Mouse (Mus musculus): ENCODE data around the gene Fermt3.
A peak's percentile ranks its signal among the peaks of the same experiment; 100 is the strongest.

The Fermt3 gene

GRCm38 (mm10) chr19:7039088-7039720 is 19.9 kb upstream of the Fermt3 start:
- DNase-seq (ENCODE audit: low read depth, low spot score): peak; percentile 80

- peak; percentile 20 for DNase-seq (ENCODE audit: low read depth, low spot score)
Measured at GRCm38 (mm10) chr19:7034006-7034405, 14.7 kb upstream of the Fermt3 start.

GRCm38 (mm10) chr19:7029531-7029930 is 10.3 kb upstream of the Fermt3 start:
- no peak for DNase-seq (ENCODE audit: low read depth, low spot score)

GRCm38 (mm10) chr19:7020224-7020641 is 964 bp upstream of the Fermt3 start:
- DNase-seq (ENCODE audit: low read depth, low spot score): peak; percentile 90

GRCm38 (mm10) chr19:7018546-7018945 is 723 bp downstream of the Fermt3 start:
- peak; percentile 31 for DNase-seq (ENCODE audit: low read depth, low spot score)

- DNase-seq (ENCODE audit: low read depth, low spot score): peak; percentile 87
Measured at GRCm38 (mm10) chr19:7017541-7018457, 1.5 kb downstream of the Fermt3 start.

- DNase-seq (ENCODE audit: low read depth, low spot score): no peak
Measured at GRCm38 (mm10) chr19:7014481-7015135, 4.7 kb downstream of the Fermt3 start.

- no peak for DNase-seq (ENCODE audit: low read depth, low spot score)
Measured at GRCm38 (mm10) chr19:7013984-7014383, 5.3 kb downstream of the Fermt3 start.

- DNase-seq (ENCODE audit: low read depth, low spot score): no peak
Measured at GRCm38 (mm10) chr19:7012426-7012825, 6.8 kb downstream of the Fermt3 start.

GRCm38 (mm10) chr19:7006892-7007593 is 12.2 kb downstream of the Fermt3 start:
- DNase-seq (ENCODE audit: low read depth, low spot score): no peak

GRCm38 (mm10) chr19:6999360-7000063 is 19.8 kb downstream of the Fermt3 start:
- no peak for DNase-seq (ENCODE audit: low read depth, low spot score)

- DNase-seq (ENCODE audit: low read depth, low spot score): no peak
Measured at GRCm38 (mm10) chr19:6997721-6998290, 21.5 kb downstream of the Fermt3 start.

GRCm38 (mm10) chr19:6996006-6996405 is 23.3 kb downstream of the Fermt3 start, which contains the start of the genes Nudt22 and Trpt1:
Gene Nudt22, minus strand, starts transcription at chr19:6996117.
Gene Trpt1, plus strand, starts transcription at chr19:6996131.
- DNase-seq (ENCODE audit: low read depth, low spot score): peak; percentile 81

- no peak for DNase-seq (ENCODE audit: low read depth, low spot score)
Measured at GRCm38 (mm10) chr19:6995255-6995991, 23.8 kb downstream of the Fermt3 start.

GRCm38 (mm10) chr19:6994489-6994888 is 24.8 kb downstream of the Fermt3 start:
- no peak for DNase-seq (ENCODE audit: low read depth, low spot score)

- DNase-seq (ENCODE audit: low read depth, low spot score): no peak
Measured at GRCm38 (mm10) chr19:6994002-6994401, 25.3 kb downstream of the Fermt3 start.

GRCm38 (mm10) chr19:6993011-6993770 is 26.1 kb downstream of the Fermt3 start:
- no peak for DNase-seq (ENCODE audit: low read depth, low spot score)

GRCm38 (mm10) chr19:6992011-6992858 is 27.0 kb downstream of the Fermt3 start, which contains the start of gene Dnajc4:
Gene Dnajc4, minus strand, starts transcription at chr19:6992572.
- DNase-seq (ENCODE audit: low read depth, low spot score): peak; percentile 98

Data from CD4-positive, CD25-positive, alpha-beta regulatory T cell, adult 2 months (primary cell).